Mouse (Mus musculus): ENCODE data around the gene Dip2b. TPM values are rescaled to one million over a fixed set of nuclear protein-coding genes. Genes with fewer than 3 reads are reported as not detected.

Gene Dip2b
- polyA plus RNA-seq, 1 experiment from 2014 or later: 3.0 TPM

DNA sequence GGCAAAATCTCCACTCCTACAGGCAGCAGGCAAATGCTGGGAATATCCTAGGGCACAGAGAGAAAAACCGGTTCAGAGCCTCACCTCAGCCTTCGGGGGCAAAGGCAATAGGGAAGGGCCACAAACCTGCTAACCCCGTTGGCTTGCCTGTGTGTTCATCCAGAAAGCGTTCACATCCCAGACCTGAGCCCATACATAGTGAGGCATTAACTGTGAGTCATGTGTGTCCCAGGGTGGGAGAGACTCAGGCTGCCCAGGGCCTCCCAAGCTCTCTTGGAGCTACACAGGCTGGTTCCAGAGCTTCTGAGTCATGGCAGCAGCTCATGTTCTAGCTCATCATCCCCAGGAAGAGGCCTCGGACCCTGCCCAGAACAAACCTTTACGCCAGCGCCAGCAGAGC, 49.6 kb downstream of the Dip2b start:
- H3K4me3 ChIP-seq (ENCODE audit: low read depth, low read length): no peak overlapping the region
- ATAC-seq (ENCODE audit: low read depth): no peak
- 74% methylated on average over 7 of the region's 7 CpGs for WGBS (ENCODE audit: insufficient replicate concordance)
- no peaks in the 10 kb centered on the region for H3K9me3 ChIP-seq (replicated peaks; ENCODE audit: control insufficient read depth, low read length)
- H3K4me1 ChIP-seq (ENCODE audit: control insufficient read depth, low read depth, low read length): peaks cover 12% of the 10 kb centered on the region
- H3K9ac ChIP-seq (ENCODE audit: low read depth, low read length): no peak overlapping the region
- H3K4me2 ChIP-seq (ENCODE audit: low read depth, low read length): no peak overlapping the region
- no peaks in the 10 kb centered on the region for H3K36me3 ChIP-seq (ENCODE audit: control insufficient read depth, insufficient read depth)
- H3K27me3 ChIP-seq (ENCODE audit: control insufficient read depth, insufficient read depth, low read depth, low read length): no peaks in the 10 kb centered on the region
- no peak overlapping the region for H3K27ac ChIP-seq (ENCODE audit: low read length)

GRCm38 (mm10) chr15:100089645-100090053, 51.2 kb downstream of the Dip2b start:
- H3K27me3 ChIP-seq (ENCODE audit: control insufficient read depth, insufficient read depth, low read depth, low read length): no peaks in the 10 kb centered on the region
- H3K36me3 ChIP-seq (ENCODE audit: control insufficient read depth, insufficient read depth): no peaks in the 10 kb centered on the region
- no peak overlapping the region for H3K9ac ChIP-seq (ENCODE audit: low read depth, low read length)
- H3K4me1 ChIP-seq (ENCODE audit: control insufficient read depth, low read depth, low read length): peaks cover 12% of the 10 kb centered on the region
- no peaks in the 10 kb centered on the region for H3K9me3 ChIP-seq (replicated peaks; ENCODE audit: control insufficient read depth, low read length)
- no peak for ATAC-seq (ENCODE audit: low read depth)
- H3K4me3 ChIP-seq (ENCODE audit: low read depth, low read length): no peak overlapping the region
- H3K4me2 ChIP-seq (ENCODE audit: low read depth, low read length): no peak overlapping the region
- 32% methylated on average over 8 of the region's 8 CpGs for WGBS (ENCODE audit: insufficient replicate concordance)
- no peak overlapping the region for H3K27ac ChIP-seq (ENCODE audit: low read length)

DNA sequence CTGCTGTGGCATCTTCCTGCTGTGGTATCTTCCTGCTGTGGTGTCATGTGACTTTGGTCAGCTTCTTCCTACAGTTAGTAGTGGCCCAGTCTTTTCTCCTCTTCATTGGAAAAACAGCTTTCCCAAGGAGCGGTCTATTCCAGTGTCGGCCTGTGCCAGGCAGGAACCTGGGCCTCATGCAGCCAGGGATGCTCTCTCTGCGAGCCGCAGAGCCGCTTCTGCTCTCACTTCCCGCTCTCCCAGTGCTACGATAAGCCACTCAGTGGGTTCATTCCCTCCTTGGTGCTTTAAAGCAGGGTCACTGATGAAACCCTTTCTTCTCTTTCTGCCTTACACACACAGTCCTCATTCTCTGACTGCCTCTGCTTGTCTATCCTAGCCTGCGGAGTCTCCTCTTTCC, 53.4 kb downstream of the Dip2b start:
- ATAC-seq (ENCODE audit: low read depth): no peak
- no peak overlapping the region for H3K4me3 ChIP-seq (ENCODE audit: low read depth, low read length)
- no peaks in the 10 kb centered on the region for H3K36me3 ChIP-seq (ENCODE audit: control insufficient read depth, insufficient read depth)
- H3K9ac ChIP-seq (ENCODE audit: low read depth, low read length): no peak overlapping the region; the same call in 1 of the 2 replicates
- no peaks in the 10 kb centered on the region for H3K9me3 ChIP-seq (replicated peaks; ENCODE audit: control insufficient read depth, low read length)
- H3K27me3 ChIP-seq (ENCODE audit: control insufficient read depth, insufficient read depth, low read depth, low read length): no peaks in the 10 kb centered on the region
- H3K27ac ChIP-seq (ENCODE audit: low read length): no peak overlapping the region
- WGBS (ENCODE audit: insufficient replicate concordance): 36% methylated on average over 8 of the region's 8 CpGs
- H3K4me2 ChIP-seq (ENCODE audit: low read depth, low read length): no peak overlapping the region
- H3K4me1 ChIP-seq (ENCODE audit: control insufficient read depth, low read depth, low read length): peaks cover 12% of the 10 kb centered on the region

DNA sequence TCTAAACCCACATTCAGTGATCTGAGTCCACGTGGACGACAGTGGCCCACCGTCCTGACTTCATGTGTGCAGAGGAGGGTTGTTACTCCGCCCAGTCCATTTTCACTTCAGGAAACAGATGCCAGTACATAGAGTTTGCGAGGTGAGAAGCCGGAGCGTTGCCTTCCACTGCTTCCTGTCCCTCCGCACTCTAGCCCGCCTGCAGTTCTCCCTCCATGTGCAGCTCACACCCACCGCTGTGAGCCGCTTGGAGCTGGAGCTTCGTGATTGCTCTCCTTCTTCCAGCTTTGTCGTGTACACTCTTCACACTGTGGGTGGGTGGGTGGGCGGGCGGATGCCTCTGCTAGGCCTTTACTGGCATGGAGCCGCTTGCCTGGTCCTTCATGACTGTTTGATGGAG, 53.8 kb downstream of the Dip2b start:
- Histone ChIP-seq H3K27ac (ENCODE audit: low read length) (no peak overlapping the region), H3K4me2 (ENCODE audit: low read depth, low read length) (no peak overlapping the region)

DNA sequence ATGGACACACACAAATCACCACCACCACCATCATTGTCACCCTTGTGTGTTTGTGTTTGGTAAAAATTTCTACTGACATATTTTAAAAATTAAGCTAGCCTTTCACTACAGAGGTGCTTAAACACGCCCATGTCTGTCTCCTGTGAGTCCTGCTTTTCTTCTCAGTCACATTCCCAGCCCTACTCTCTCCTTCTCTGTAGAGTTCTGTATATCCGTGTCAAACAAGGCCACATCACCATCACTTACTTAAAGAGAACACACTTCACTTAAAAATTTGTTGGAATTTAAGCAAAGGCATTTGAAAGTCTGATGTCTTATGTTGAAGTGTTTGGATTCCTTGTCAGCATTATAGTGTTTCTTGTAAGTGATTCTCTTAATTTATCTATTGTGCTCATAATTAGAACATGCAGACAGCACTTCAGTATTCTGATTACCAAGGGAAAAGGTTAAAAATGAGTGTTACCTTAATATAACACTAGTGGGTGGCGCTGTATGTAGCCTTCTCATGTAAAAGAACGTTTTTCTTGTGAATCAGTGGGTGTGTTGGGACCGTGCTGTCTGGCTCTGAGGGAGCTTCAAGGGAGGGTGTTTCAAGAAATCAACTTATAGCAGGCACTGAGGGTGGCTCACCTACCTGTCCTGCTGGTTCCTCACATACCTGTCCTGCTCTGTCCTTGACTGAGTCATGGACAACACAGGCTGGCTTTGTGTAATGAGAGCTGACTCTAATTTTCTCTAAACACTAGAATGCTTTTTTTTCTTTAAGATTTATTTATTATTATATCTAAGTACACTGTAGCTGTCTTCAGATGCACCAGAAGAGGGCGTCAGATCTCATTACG, 58.3 kb downstream of the Dip2b start:
- no peak for ATAC-seq (ENCODE audit: low read depth)

More for the DNA sequence above, 53.8 kb downstream of the Dip2b start:
- H3K4me3 ChIP-seq (ENCODE audit: low read depth, low read length): no peak overlapping the region
- H3K9me3 ChIP-seq (replicated peaks; ENCODE audit: control insufficient read depth, low read length): no peaks in the 10 kb centered on the region
- 0 out of 2 replicates have a peak, but pooled peaks have one; percentile 11 for ATAC-seq (ENCODE audit: low read depth)
- no peak overlapping the region; the same call in 1 of the 2 replicates for H3K9ac ChIP-seq (ENCODE audit: low read depth, low read length)
- H3K36me3 ChIP-seq (ENCODE audit: control insufficient read depth, insufficient read depth): no peaks in the 10 kb centered on the region
- peaks cover 12% of the 10 kb centered on the region for H3K4me1 ChIP-seq (ENCODE audit: control insufficient read depth, low read depth, low read length)
- H3K27me3 ChIP-seq (ENCODE audit: control insufficient read depth, insufficient read depth, low read depth, low read length): no peaks in the 10 kb centered on the region
- WGBS (ENCODE audit: insufficient replicate concordance): 25% methylated on average over 16 of the region's 16 CpGs

GRCm38 (mm10) chr15:100100336-100100735, 61.9 kb downstream of the Dip2b start:
- H3K4me2 ChIP-seq (ENCODE audit: low read depth, low read length): no peak overlapping the region
- no peaks in the 10 kb centered on the region for H3K27me3 ChIP-seq (ENCODE audit: control insufficient read depth, insufficient read depth, low read depth, low read length)
- WGBS (ENCODE audit: insufficient replicate concordance): 62% methylated on average over 7 of the region's 7 CpGs
- H3K4me1 ChIP-seq (ENCODE audit: control insufficient read depth, low read depth, low read length): no peaks in the 10 kb centered on the region
- no peak for ATAC-seq (ENCODE audit: low read depth)
- no peak overlapping the region for H3K9ac ChIP-seq (ENCODE audit: low read depth, low read length)
- no peaks in the 10 kb centered on the region for H3K36me3 ChIP-seq (ENCODE audit: control insufficient read depth, insufficient read depth)
- no peak overlapping the region for H3K27ac ChIP-seq (ENCODE audit: low read length)
- H3K4me3 ChIP-seq (ENCODE audit: low read depth, low read length): no peak overlapping the region
- no peaks in the 10 kb centered on the region for H3K9me3 ChIP-seq (replicated peaks; ENCODE audit: control insufficient read depth, low read length)

More for the DNA sequence above, 58.3 kb downstream of the Dip2b start:
- Histone ChIP-seq H3K27ac (ENCODE audit: low read length) (no peak overlapping the region), H3K27me3 (ENCODE audit: control insufficient read depth, insufficient read depth, low read depth, low read length) (no peaks in the 10 kb centered on the region), H3K4me2 (ENCODE audit: low read depth, low read length) (no peak overlapping the region), H3K36me3 (ENCODE audit: control insufficient read depth, insufficient read depth) (no peaks in the 10 kb centered on the region), H3K9ac (ENCODE audit: low read depth, low read length) (no peak overlapping the region), H3K9me3 (replicated peaks; ENCODE audit: control insufficient read depth, low read length) (no peaks in the 10 kb centered on the region), H3K4me3 (ENCODE audit: low read depth, low read length) (no peak overlapping the region), H3K4me1 (ENCODE audit: control insufficient read depth, low read depth, low read length) (peaks cover 7% of the 10 kb centered on the region)
- WGBS (ENCODE audit: insufficient replicate concordance): 64% methylated on average over 7 of the region's 7 CpGs

- H3K9me3 ChIP-seq (replicated peaks; ENCODE audit: control insufficient read depth, low read length): no peaks in the 10 kb centered on the region
- H3K27ac ChIP-seq (ENCODE audit: low read length): no peak overlapping the region
- ATAC-seq (ENCODE audit: low read depth): no peak
Measured at GRCm38 (mm10) chr15:100101206-100101605, 62.7 kb downstream of the Dip2b start.

DNA sequence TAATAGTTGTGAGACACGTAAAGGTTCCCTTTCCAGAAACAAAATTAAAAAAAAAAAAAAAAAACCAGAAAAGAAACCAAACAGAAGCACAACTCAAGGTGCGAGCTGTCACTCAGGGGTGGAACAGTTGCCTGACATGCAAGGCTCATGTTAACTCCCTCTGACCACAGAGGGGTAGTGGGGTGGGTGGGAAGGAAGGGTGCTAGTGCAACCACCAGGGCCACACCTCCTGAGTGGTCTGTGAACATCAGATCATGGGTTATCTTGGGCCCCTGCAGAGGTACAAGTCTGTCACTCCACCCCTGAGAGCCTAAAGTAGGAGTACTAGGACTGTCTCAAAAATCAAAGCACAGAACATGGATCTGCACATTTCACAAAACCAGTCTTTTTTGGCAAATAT, 65.7 kb downstream of the Dip2b start:
- H3K4me2 ChIP-seq (ENCODE audit: low read depth, low read length): no peak overlapping the region
- ATAC-seq (ENCODE audit: low read depth): 0 out of 2 replicates have a peak, but pooled peaks have one; percentile 19
- no peaks in the 10 kb centered on the region for H3K9me3 ChIP-seq (replicated peaks; ENCODE audit: control insufficient read depth, low read length)
- no peaks in the 10 kb centered on the region for H3K36me3 ChIP-seq (ENCODE audit: control insufficient read depth, insufficient read depth)
- no peaks in the 10 kb centered on the region for H3K4me1 ChIP-seq (ENCODE audit: control insufficient read depth, low read depth, low read length)
- no peaks in the 10 kb centered on the region for H3K27me3 ChIP-seq (ENCODE audit: control insufficient read depth, insufficient read depth, low read depth, low read length)
- 28% methylated on average over 2 of the region's 2 CpGs for WGBS (ENCODE audit: insufficient replicate concordance)
- no peak overlapping the region for H3K9ac ChIP-seq (ENCODE audit: low read depth, low read length)
- no peak overlapping the region for H3K4me3 ChIP-seq (ENCODE audit: low read depth, low read length)
- no peak overlapping the region for H3K27ac ChIP-seq (ENCODE audit: low read length)

More at GRCm38 (mm10) chr15:100101206-100101605, 62.7 kb downstream of the Dip2b start:
- Histone ChIP-seq H3K27me3 (ENCODE audit: control insufficient read depth, insufficient read depth, low read depth, low read length) (no peaks in the 10 kb centered on the region), H3K36me3 (ENCODE audit: control insufficient read depth, insufficient read depth) (no peaks in the 10 kb centered on the region), H3K4me3 (ENCODE audit: low read depth, low read length) (no peak overlapping the region), H3K4me2 (ENCODE audit: low read depth, low read length) (no peak overlapping the region), H3K4me1 (ENCODE audit: control insufficient read depth, low read depth, low read length) (no peaks in the 10 kb centered on the region), H3K9ac (ENCODE audit: low read depth, low read length) (no peak overlapping the region)

GRCm38 (mm10) chr15:100108071-100108782, 69.8 kb downstream of the Dip2b start:
- WGBS (ENCODE audit: insufficient replicate concordance): 84% methylated on average over 18 of the region's 18 CpGs
- Histone ChIP-seq H3K36me3 (ENCODE audit: control insufficient read depth, insufficient read depth) (no peaks in the 10 kb centered on the region), H3K4me2 (ENCODE audit: low read depth, low read length) (no peak overlapping the region), H3K9ac (ENCODE audit: low read depth, low read length) (no peak overlapping the region), H3K27me3 (ENCODE audit: control insufficient read depth, insufficient read depth, low read depth, low read length) (no peaks in the 10 kb centered on the region), H3K27ac (ENCODE audit: low read length) (no peak overlapping the region), H3K9me3 (replicated peaks; ENCODE audit: control insufficient read depth, low read length) (no peaks in the 10 kb centered on the region), H3K4me1 (ENCODE audit: control insufficient read depth, low read depth, low read length) (peaks cover 5% of the 10 kb centered on the region), H3K4me3 (ENCODE audit: low read depth, low read length) (no peak overlapping the region)
- ATAC-seq (ENCODE audit: low read depth): no peak
